Mouse (Mus musculus) limb, embryonic 12.5 days (tissue): ENCODE results near the gene Arhgef12. TPM values are rescaled to one million over a fixed set of nuclear protein-coding genes. Genes with fewer than 3 reads are reported as not detected.

Experiments
- ATAC-seq: fragments of 200-750 bp; cut with Nextera tagmentation; 2 replicates; pipeline ENCODE4 v1.8.0; 2017; ENCODE audit warnings: low read depth, moderate TSS enrichment; ENCODE audit not compliant: insufficient number of reproducible peaks, insufficient read depth, low FRiP score, low TSS enrichment
- H3K27ac ChIP-seq: fragments of 300-500 bp; sonication (generic); 2 replicates; pipeline ENCODE4 v1.5.1; 2016; ENCODE audit warnings: mild to moderate bottlenecking, moderate library complexity
- H3K27me3 ChIP-seq: fragments of 300-500 bp; sonication (generic); 2 replicates; pipeline ENCODE4 v1.6.1; 2016; ENCODE audit warnings: mild to moderate bottlenecking, moderate library complexity
- H3K36me3 ChIP-seq: fragments of 300-500 bp; sonication (generic); 2 replicates; pipeline ENCODE4 v1.6.1; 2016; ENCODE audit warnings: mild to moderate bottlenecking, moderate library complexity
- H3K4me1 ChIP-seq: fragments of 300-500 bp; sonication (generic); replicated peaks from 2 replicates; pipeline ENCODE4 v1.6.1; 2016
- H3K4me2 ChIP-seq: fragments of 300-500 bp; sonication (generic); 2 replicates; pipeline ENCODE4 v1.6.1; 2016; ENCODE audit warnings: mild to moderate bottlenecking, moderate library complexity
- H3K4me3 ChIP-seq: fragments of 300-500 bp; sonication (generic); replicated peaks from 2 replicates; pipeline ENCODE4 v1.5.1; 2016; ENCODE audit warnings: mild to moderate bottlenecking
- H3K9ac ChIP-seq: fragments of 300-500 bp; sonication (generic); replicated peaks from 2 replicates; pipeline ENCODE4 v1.6.1; 2016; ENCODE audit warnings: mild to moderate bottlenecking, moderate library complexity
- H3K9me3 ChIP-seq: fragments of 300-500 bp; sonication (generic); 2 replicates; pipeline ENCODE4 v1.6.1; 2016; ENCODE audit warnings: mild to moderate bottlenecking, moderate library complexity
- WGBS: fragments of 180-500 bp; shearing (Covaris S2); methylation state at CpG from one replicate; pipeline ENCODE4 v1.1.7; 2016; 5-methylcytosine and 5-hydroxymethylcytosine counted together
- polyA plus RNA-seq: library from polyadenylated mRNA; unstranded; fragments of >200 nt; fragmentation: Nextera tagmentation; extraction: Ambion mirVana; gene quantifications from 2 replicates; pipeline ENCODE4 v1.2.1, GENCODE M21; 2016

Arhgef12 gene
- polyA plus RNA-seq, 1 experiment from 2014 or later: 16.9 TPM

- 71% methylated on average over 5 of the region's 5 CpGs for WGBS
- no peak for ATAC-seq
- Histone ChIP-seq H3K4me2 (no peak overlapping the region), H3K4me3 (no peak overlapping the region), H3K36me3 (peaks cover 20% of the 10 kb centered on the region), H3K9me3 (no peaks in the 10 kb centered on the region), H3K4me1 (peaks cover 14% of the 10 kb centered on the region), H3K27ac (no peak overlapping the region), H3K27me3 (no peaks in the 10 kb centered on the region), H3K9ac (no peak overlapping the region)
These were observed 79.3 kb downstream of the Arhgef12 start for GRCm38 (mm10) chr9:43027757-43028156.

GRCm38 (mm10) chr9:43021515-43022251 lies 85.4 kb downstream of the Arhgef12 start:
- H3K4me1 ChIP-seq: no peaks in the 10 kb centered on the region
- H3K27ac ChIP-seq: no peak overlapping the region
- WGBS: 82% methylated on average over 5 of the region's 5 CpGs
- H3K4me2 ChIP-seq: no peak overlapping the region
- no peaks in the 10 kb centered on the region for H3K27me3 ChIP-seq
- no peaks in the 10 kb centered on the region for H3K9me3 ChIP-seq
- peaks cover 44% of the 10 kb centered on the region for H3K36me3 ChIP-seq
- no peak for ATAC-seq
- no peak overlapping the region for H3K9ac ChIP-seq
- H3K4me3 ChIP-seq: no peak overlapping the region

- Histone ChIP-seq H3K36me3 (peaks cover 48% of the 10 kb centered on the region), H3K9ac (no peak overlapping the region), H3K27me3 (no peaks in the 10 kb centered on the region), H3K4me2 (no peak overlapping the region), H3K4me1 (no peaks in the 10 kb centered on the region), H3K27ac (no peak overlapping the region), H3K4me3 (no peak overlapping the region), H3K9me3 (no peaks in the 10 kb centered on the region)
- ATAC-seq: no peak
- WGBS: 95% methylated on average over 9 of the region's 9 CpGs
These were observed 87.4 kb downstream of the Arhgef12 start for GRCm38 (mm10) chr9:43019656-43020055.

GRCm38 (mm10) chr9:43015786-43016185 lies 91.3 kb downstream of the Arhgef12 start:
- no peak overlapping the region for H3K4me2 ChIP-seq
- H3K27me3 ChIP-seq: no peaks in the 10 kb centered on the region
- no peaks in the 10 kb centered on the region for H3K9me3 ChIP-seq
- H3K9ac ChIP-seq: no peak overlapping the region
- 92% methylated on average over 5 of the region's 5 CpGs for WGBS
- peaks cover 62% of the 10 kb centered on the region for H3K36me3 ChIP-seq
- H3K4me3 ChIP-seq: no peak overlapping the region
- H3K27ac ChIP-seq: no peak overlapping the region
- no peaks in the 10 kb centered on the region for H3K4me1 ChIP-seq
- no peak for ATAC-seq

GRCm38 (mm10) chr9:43015366-43015765 lies 91.7 kb downstream of the Arhgef12 start:
- 92% methylated on average over 2 of the region's 2 CpGs for WGBS
- ATAC-seq: no peak
- no peak overlapping the region for H3K27ac ChIP-seq
- no peak overlapping the region for H3K4me3 ChIP-seq
- no peaks in the 10 kb centered on the region for H3K27me3 ChIP-seq
- no peaks in the 10 kb centered on the region for H3K9me3 ChIP-seq
- H3K9ac ChIP-seq: no peak overlapping the region
- H3K4me2 ChIP-seq: no peak overlapping the region
- H3K36me3 ChIP-seq: peaks cover 59% of the 10 kb centered on the region
- H3K4me1 ChIP-seq: no peaks in the 10 kb centered on the region

GRCm38 (mm10) chr9:43014886-43015285 lies 92.2 kb downstream of the Arhgef12 start:
- H3K4me1 ChIP-seq: no peaks in the 10 kb centered on the region
- 92% methylated on average over 1 of the region's 1 CpGs for WGBS
- peaks cover 62% of the 10 kb centered on the region for H3K36me3 ChIP-seq
- no peak overlapping the region for H3K9ac ChIP-seq
- no peak overlapping the region for H3K4me2 ChIP-seq
- H3K9me3 ChIP-seq: no peaks in the 10 kb centered on the region
- H3K27ac ChIP-seq: no peak overlapping the region
- ATAC-seq: no peak
- no peaks in the 10 kb centered on the region for H3K27me3 ChIP-seq
- no peak overlapping the region for H3K4me3 ChIP-seq

GRCm38 (mm10) chr9:43012541-43012940 lies 94.5 kb downstream of the Arhgef12 start:
- H3K4me3 ChIP-seq: no peak overlapping the region

GRCm38 (mm10) chr9:43011061-43011460 lies 96.0 kb downstream of the Arhgef12 start:
- no peak overlapping the region for H3K4me2 ChIP-seq
- no peak for ATAC-seq
- H3K4me3 ChIP-seq: no peak overlapping the region
- H3K9me3 ChIP-seq: peaks cover under 1% of the 10 kb centered on the region; the same call in 1 of the 2 replicates
- H3K36me3 ChIP-seq: peaks cover 69% of the 10 kb centered on the region
- H3K27ac ChIP-seq: no peak overlapping the region
- WGBS: 74% methylated on average over 4 of the region's 4 CpGs
- no peaks in the 10 kb centered on the region for H3K27me3 ChIP-seq
- H3K9ac ChIP-seq: no peak overlapping the region
- H3K4me1 ChIP-seq: no peaks in the 10 kb centered on the region

More at GRCm38 (mm10) chr9:43012541-43012940, 94.5 kb downstream of the Arhgef12 start:
- 88% methylated on average over 5 of the region's 5 CpGs for WGBS
- Histone ChIP-seq H3K27ac (no peak overlapping the region), H3K9ac (no peak overlapping the region), H3K36me3 (peaks cover 67% of the 10 kb centered on the region), H3K4me2 (no peak overlapping the region), H3K4me1 (no peaks in the 10 kb centered on the region), H3K9me3 (no peaks in the 10 kb centered on the region), H3K27me3 (no peaks in the 10 kb centered on the region)
- ATAC-seq: no peak

- Histone ChIP-seq H3K36me3 (peaks cover 80% of the 10 kb centered on the region), H3K9ac (no peak overlapping the region), H3K27ac (no peak overlapping the region), H3K4me1 (no peaks in the 10 kb centered on the region; the same call in 1 of the 2 replicates), H3K27me3 (no peaks in the 10 kb centered on the region), H3K4me3 (no peak overlapping the region), H3K9me3 (peaks cover 5% of the 10 kb centered on the region; the same call in 1 of the 2 replicates), H3K4me2 (no peak overlapping the region)
- no peak for ATAC-seq
- 26% methylated on average over 5 of the region's 5 CpGs for WGBS
These were observed 103.2 kb downstream of the Arhgef12 start for GRCm38 (mm10) chr9:43003881-43004280.

- Histone ChIP-seq H3K4me2 (no peak overlapping the region), H3K9me3 (peaks cover 5% of the 10 kb centered on the region; the same call in 1 of the 2 replicates), H3K4me1 (no peaks in the 10 kb centered on the region; the same call in 1 of the 2 replicates), H3K36me3 (peaks cover 84% of the 10 kb centered on the region), H3K4me3 (no peak overlapping the region), H3K9ac (no peak overlapping the region), H3K27me3 (no peaks in the 10 kb centered on the region), H3K27ac (no peak overlapping the region)
- 82% methylated on average over 4 of the region's 4 CpGs for WGBS
- ATAC-seq: no peak
These were observed 104.0 kb downstream of the Arhgef12 start for GRCm38 (mm10) chr9:43003017-43003416.

- Histone ChIP-seq H3K9me3 (peaks cover under 1% of the 10 kb centered on the region; the same call in 1 of the 2 replicates), H3K27me3 (no peaks in the 10 kb centered on the region), H3K4me2 (no peak overlapping the region), H3K9ac (no peak overlapping the region), H3K36me3 (peaks cover 85% of the 10 kb centered on the region), H3K4me1 (no peaks in the 10 kb centered on the region; the same call in 1 of the 2 replicates), H3K27ac (no peak overlapping the region), H3K4me3 (no peak overlapping the region)
- ATAC-seq: no peak
- WGBS: 89% methylated on average over 11 of the region's 11 CpGs
These were observed 106.3 kb downstream of the Arhgef12 start for GRCm38 (mm10) chr9:43000595-43001250.
